12 mouse cellular contexts compared by ENCODE assay signal in the genomic region with DNA sequence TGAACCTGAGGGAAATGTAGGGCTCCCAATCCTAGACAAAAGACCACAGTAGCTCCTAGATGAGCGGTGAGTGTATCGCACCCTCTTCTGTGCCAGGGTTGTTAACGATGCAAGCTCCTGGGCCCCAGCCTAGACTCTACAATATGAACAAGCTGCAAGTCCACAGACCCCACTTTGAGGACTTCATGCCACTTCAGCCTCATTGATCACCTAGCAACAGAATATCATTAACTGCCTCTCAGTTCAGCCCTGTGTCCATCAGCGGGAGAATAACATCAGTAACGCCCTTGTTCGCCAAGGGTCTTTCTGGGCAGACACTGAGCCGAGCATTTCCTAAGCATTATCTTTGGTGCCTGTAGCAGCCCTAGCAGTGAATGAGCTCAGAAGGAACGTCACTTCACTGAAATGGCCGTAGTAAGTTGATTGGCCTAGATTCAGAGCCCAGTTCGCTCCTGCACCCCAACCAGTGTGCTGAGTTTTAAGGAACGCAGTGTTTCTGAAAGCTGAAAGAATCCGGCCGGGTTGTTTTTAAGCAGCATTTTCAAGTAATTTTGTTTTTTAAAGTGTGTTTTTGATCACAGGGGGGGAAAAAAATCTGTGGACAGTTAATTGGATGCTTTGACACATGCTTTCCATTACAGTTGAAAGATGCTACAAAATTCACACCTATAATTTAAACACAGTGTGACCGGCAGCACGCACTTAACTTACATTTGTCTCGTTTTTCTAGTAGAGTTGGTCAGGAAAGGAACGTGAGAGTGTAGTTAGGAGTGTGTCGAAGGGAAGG. TPM values are rescaled to one million over a fixed set of nuclear protein-coding genes. Genes with fewer than 3 reads are reported as not detected.
DNase-seq lines count a peak whose midpoint lies in the region; ATAC-seq and TF ChIP-seq lines count a peak whose summit lies in the region.
"Had no signal": no experiment of that assay in that cellular context is flagged by ENCODE, and none has a peak within 500 bp of the region (broad histone marks: within the 10 kb centered on the region; RNA-seq: fewer than 3 reads in every experiment).

No protein-coding gene starts in this region.

- H3K9ac ChIP-seq in embryonic facial prominence, embryonic 11.5 days (replicated peaks; ENCODE audit: low read length) = no peak overlapping the region
- no peak overlapping the region for H3K9ac ChIP-seq in hindbrain, embryonic 15.5 days
- no peak overlapping the region for H3K9ac ChIP-seq in heart, adult 2 months (ENCODE audit: low read depth, low read length)
- H3K9ac ChIP-seq: kidney, embryonic 15.5 days had no signal

- peaks cover 3% of the 10 kb centered on the region; the same call in 1 of the 2 replicates for H3K4me1 ChIP-seq in embryonic facial prominence, embryonic 11.5 days (ENCODE audit: control insufficient read depth, insufficient read depth, low read length)
- H3K4me1 ChIP-seq in hindbrain, embryonic 15.5 days (replicated peaks) = peaks cover 10% of the 10 kb centered on the region
- peaks cover 8% of the 10 kb centered on the region for H3K4me1 ChIP-seq in heart, adult 2 months (ENCODE audit: control insufficient read depth, insufficient read depth, low read length)

- no peaks in the 10 kb centered on the region for H3K79me2 ChIP-seq in heart, adult 2 months (replicated peaks; ENCODE audit: control insufficient read depth, insufficient read depth, low read length)

- no peak for TF ChIP-seq POLR2A in brain, embryonic 14.5 days (IDR thresholded peaks at IDR 0.05; ENCODE audit: borderline replicate concordance, extremely low read depth, insufficient read depth, insufficient read length, poor library complexity, severe bottlenecking)
- TF ChIP-seq POLR2A in heart, adult 2 months (IDR thresholded peaks at IDR 0.05; ENCODE audit: insufficient read depth, low read depth, low read length) = no peak

- H3K4me3 ChIP-seq in embryonic facial prominence, embryonic 11.5 days (ENCODE audit: low read depth, low read length) = no peak overlapping the region
- H3K4me3 ChIP-seq in hindbrain, embryonic 15.5 days = no peak overlapping the region
- H3K4me3 ChIP-seq in heart, adult 2 months = no peak overlapping the region
- H3K4me3 ChIP-seq: kidney, embryonic 15.5 days had no signal

- 80% methylated on average over 18 of the region's 18 CpGs for WGBS in embryonic facial prominence, embryonic 11.5 days
- 31% methylated on average over 18 of the region's 18 CpGs for WGBS in hindbrain, embryonic 15.5 days
- WGBS in heart, adult 2 months = 92% methylated on average over 18 of the region's 18 CpGs

- no peak for TF ChIP-seq CTCF in brain, embryonic 14.5 days (IDR thresholded peaks at IDR 0.05; ENCODE audit: borderline replicate concordance, extremely low read depth, insufficient read depth, insufficient read length)
- no peak for TF ChIP-seq CTCF in heart, adult 2 months (IDR thresholded peaks at IDR 0.05)

- H3K4me2 ChIP-seq in embryonic facial prominence, embryonic 11.5 days (ENCODE audit: low read depth, low read length) = no peak overlapping the region
- H3K4me2 ChIP-seq in hindbrain, embryonic 15.5 days = no peak overlapping the region
- H3K4me2 ChIP-seq: kidney, embryonic 15.5 days had no signal

- no peak for TF ChIP-seq EP300 in heart, adult 2 months (IDR thresholded peaks at IDR 0.05; ENCODE audit: insufficient read depth, low read depth, low read length)

- no peaks in the 10 kb centered on the region for H3K27me3 ChIP-seq in embryonic facial prominence, embryonic 11.5 days (ENCODE audit: control insufficient read depth, insufficient read depth, low read length)
- H3K27me3 ChIP-seq in hindbrain, embryonic 15.5 days = no peaks in the 10 kb centered on the region
- no peaks in the 10 kb centered on the region for H3K27me3 ChIP-seq in heart, adult 2 months (ENCODE audit: control insufficient read depth, insufficient read depth, low read length)
- H3K27me3 ChIP-seq: kidney, embryonic 15.5 days had no signal

- H3K9me3 ChIP-seq in embryonic facial prominence, embryonic 11.5 days (replicated peaks; ENCODE audit: control insufficient read depth, low read length) = no peaks in the 10 kb centered on the region
- H3K9me3 ChIP-seq in hindbrain, embryonic 15.5 days = no peaks in the 10 kb centered on the region
- H3K9me3 ChIP-seq: kidney, embryonic 15.5 days had no signal

- no peak overlapping the region for H3K27ac ChIP-seq in embryonic facial prominence, embryonic 11.5 days (replicated peaks; ENCODE audit: low read depth, low read length)
- peak overlapping the region; percentile 51 for H3K27ac ChIP-seq in hindbrain, embryonic 15.5 days (replicated peaks)
- H3K27ac ChIP-seq in heart, adult 2 months = no peak overlapping the region
- H3K27ac ChIP-seq: kidney, embryonic 15.5 days had no signal

- intact Hi-C loops in heart, adult 2 months (cut with DNase I) = no loop called here

- ATAC-seq in embryonic facial prominence, embryonic 11.5 days (replicated peaks; ENCODE audit: insufficient number of reproducible peaks, low FRiP score, low TSS enrichment, low read depth) = peak; percentile 81
- ATAC-seq in hindbrain, embryonic 15.5 days (ENCODE audit: low FRiP score, low read depth) = peak; percentile 93
- ATAC-seq: activated CD4-positive, CD25-positive, alpha-beta regulatory T cell, adult 4 months had no signal

- H3K36me3 ChIP-seq in embryonic facial prominence, embryonic 11.5 days (replicated peaks; ENCODE audit: control insufficient read depth, insufficient read depth, low read depth, low read length) = no peaks in the 10 kb centered on the region
- no peaks in the 10 kb centered on the region for H3K36me3 ChIP-seq in hindbrain, embryonic 15.5 days
- H3K36me3 ChIP-seq in heart, adult 2 months (ENCODE audit: control insufficient read depth, insufficient read depth, low read length) = no peaks in the 10 kb centered on the region

- DNase-seq in brain, embryonic 14.5 days (ENCODE audit: low read depth) = peak; percentile 97
- DNase-seq in embryonic facial prominence, embryonic 11.5 days (ENCODE audit: low spot score) = peak; percentile 29
- peak; percentile 76 for DNase-seq in mesoderm, embryonic 11.5 days (ENCODE audit: low read depth, low spot score)
- no peak for DNase-seq in B cell, adult 2 months
- DNase-seq in adrenal gland, postnatal 14 days = no peak
- DNase-seq in heart, adult 2 months = no peak
- DNase-seq in thymus, postnatal 14 days = no peak
- DNase-seq: cerebellum, postnatal 36 days; heart, adult 18-20 months had no signal

RNA-seq across cellular contexts. Expression of gene Bcl10, which starts 32.1 kb away (rescaled TPM):
- polyA plus RNA-seq in brain, embryonic 14.5 days (2012; rRNA removed) = 17.0 and 19.0 TPM in 2 replicates
- polyA plus RNA-seq in embryonic facial prominence, embryonic 11.5 days (2014; fragmentation: Nextera tagmentation; extraction: Ambion mirVana) = 59.5 and 61.5 TPM in 2 replicates
- 32.3 and 34.8 TPM in 2 replicates for polyA plus RNA-seq in hindbrain, embryonic 15.5 days (2015; fragmentation: Nextera tagmentation; extraction: Ambion mirVana)
- 25.7 and 26.0 TPM in 2 replicates for total RNA-seq in adrenal gland, postnatal 14 days (2021)
- total RNA-seq in heart, adult 2 months (2021) = 10 to 100 TPM; 17.7 to 19.3 TPM
- 11.0 and 14.0 TPM in 2 replicates for polyA plus RNA-seq in heart, adult 2 months (2012; rRNA removed)

RNA-seq across cellular contexts. Expression of gene 2410004B18Rik, which starts 47.3 kb away (rescaled TPM):
- polyA plus RNA-seq in brain, embryonic 14.5 days (2012; rRNA removed) = 41.1 and 46.6 TPM in 2 replicates
- polyA plus RNA-seq in embryonic facial prominence, embryonic 11.5 days (2014; fragmentation: Nextera tagmentation; extraction: Ambion mirVana) = 57.8 and 70.0 TPM in 2 replicates
- 81.0 and 84.4 TPM in 2 replicates for polyA plus RNA-seq in hindbrain, embryonic 15.5 days (2015; fragmentation: Nextera tagmentation; extraction: Ambion mirVana)
- total RNA-seq in adrenal gland, postnatal 14 days (2021) = 22.2 and 30.6 TPM in 2 replicates
- total RNA-seq in heart, adult 2 months (2021) = 10 to 100 TPM; 17.9 to 20.8 TPM
- 9.0 and 9.2 TPM in 2 replicates for polyA plus RNA-seq in heart, adult 2 months (2012; rRNA removed)

Comparison
In these comparisons a context has a peak if more than half of its experiments do, and no peak if none do; other contexts are left out.
1. DNase-seq: peak in brain, embryonic 14.5 days (single experiment), embryonic facial prominence, embryonic 11.5 days (single experiment) and mesoderm, embryonic 11.5 days (single experiment); none in B cell, adult 2 months (0 of 2), adrenal gland, postnatal 14 days (single experiment), heart, adult 2 months (0 of 2) and thymus, postnatal 14 days (single experiment).